Mouse (Mus musculus) hindbrain, embryonic 14.5 days (tissue): Measurements from ENCODE around the gene Defa31. TPM values are rescaled to one million over a fixed set of nuclear protein-coding genes. Genes with fewer than 3 reads are reported as not detected.
"Not testable (repeated sequence)": the region's sequence is repeated elsewhere in the genome, so short reads cannot be mapped to it uniquely, and the experiment has no call there.

Source experiments
- ATAC-seq: fragments of 200-750 bp; cut with Nextera tagmentation; 2 replicates; pipeline ENCODE4 v1.8.0; 2017; ENCODE audit warnings: moderate number of reproducible peaks, mild to moderate bottlenecking, moderate TSS enrichment, moderate library complexity; ENCODE audit not compliant: low FRiP score
- DNase-seq: peaks from one replicate; pipeline ENCODE4 v3.0.0-alpha.2; 2015; ENCODE audit warnings: low spot score
- H3K27ac ChIP-seq: fragments of 300-500 bp; sonication (generic); 2 replicates; pipeline ENCODE4 v1.5.1; 2014; ENCODE audit warnings: mild to moderate bottlenecking, moderate library complexity
- H3K27me3 ChIP-seq: fragments of 300-500 bp; sonication (generic); 2 replicates; pipeline ENCODE4 v1.6.1; 2014; ENCODE audit warnings: mild to moderate bottlenecking, low read length, mixed read lengths; ENCODE audit not compliant: control insufficient read depth, insufficient read depth
- H3K36me3 ChIP-seq: fragments of 300-500 bp; sonication (generic); replicated peaks from 2 replicates; pipeline ENCODE4 v1.6.1; 2014; ENCODE audit not compliant: control insufficient read depth, insufficient read depth
- H3K4me1 ChIP-seq: fragments of 300-500 bp; sonication (generic); replicated peaks from 2 replicates; pipeline ENCODE4 v1.6.1; 2014; ENCODE audit warnings: antibody characterized with exemption, low read length, mixed read lengths; ENCODE audit not compliant: control insufficient read depth, insufficient read depth
- H3K4me2 ChIP-seq: fragments of 300-500 bp; sonication (generic); replicated peaks from 2 replicates; pipeline ENCODE4 v1.6.1; 2014; ENCODE audit warnings: mild to moderate bottlenecking, moderate library complexity
- H3K4me3 ChIP-seq: fragments of 300-500 bp; sonication (generic); replicated peaks from 2 replicates; pipeline ENCODE4 v1.5.1; 2014; ENCODE audit warnings: mild to moderate bottlenecking, low read length
- H3K9ac ChIP-seq: fragments of 300-500 bp; sonication (generic); 2 replicates; pipeline ENCODE4 v1.6.1; 2014
- H3K9me3 ChIP-seq: fragments of 300-500 bp; sonication (generic); 2 replicates; pipeline ENCODE4 v1.6.1; 2016; ENCODE audit warnings: low read length; ENCODE audit not compliant: control insufficient read depth
- WGBS: fragments of 180-500 bp; shearing (Covaris S2); extraction: QIAGEN DNeasy Blood & Tissue Kit; methylation state at CpG from one replicate; pipeline ENCODE4 v1.1.7; 2014; 5-methylcytosine and 5-hydroxymethylcytosine counted together
- polyA plus RNA-seq: library from polyadenylated mRNA; unstranded; fragments of >200 nt; fragmentation: Nextera tagmentation; extraction: Ambion mirVana; gene quantifications from 2 replicates; pipeline ENCODE4 v1.2.1, GENCODE M21; 2014

Defa31 gene
- not detected in 2 replicates for polyA plus RNA-seq

GRCm38 (mm10) chr8:21191314-21191713, at the start of gene Defa31:
Gene Defa31 (plus strand): TSS chr8:21191614.
- ATAC-seq, H3K4me3 ChIP-seq, H3K36me3 ChIP-seq, H3K27me3 ChIP-seq, DNase-seq, H3K4me2 ChIP-seq, H3K4me1 ChIP-seq, H3K9me3 ChIP-seq, H3K27ac ChIP-seq, H3K9ac ChIP-seq: not testable (repeated sequence)
- WGBS: no CpG with 5 or more reads among the region's 1 CpGs

DNA sequence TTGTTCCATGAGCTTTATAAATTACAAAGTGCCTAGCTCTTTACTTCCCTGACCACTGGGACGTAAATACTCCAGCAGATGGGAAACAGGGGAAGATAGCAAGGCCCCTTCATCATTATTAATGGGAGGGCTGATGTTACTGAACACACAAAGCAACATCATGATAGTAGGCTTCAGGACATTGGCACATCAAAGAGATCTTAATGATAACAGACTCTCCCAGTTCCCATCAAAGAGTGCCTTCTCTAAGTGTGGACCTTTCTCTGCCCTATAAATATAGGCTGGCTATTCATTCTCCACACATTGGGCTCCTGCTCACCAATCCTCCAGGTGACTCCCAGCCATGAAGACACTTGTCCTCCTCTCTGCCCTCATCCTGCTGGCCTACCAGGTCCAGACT, 29.4 kb upstream of the Defa31 start, which contains the start of gene Defa22:
Defa22 (plus strand) TSS at position 301 of the 400 bp plus-strand sequence.
- DNase-seq, H3K4me1 ChIP-seq, H3K27ac ChIP-seq, H3K9ac ChIP-seq, H3K36me3 ChIP-seq, H3K9me3 ChIP-seq, H3K4me2 ChIP-seq, H3K27me3 ChIP-seq, ATAC-seq, H3K4me3 ChIP-seq: not testable (repeated sequence)
- WGBS: no CpG with 5 or more reads among the region's 1 CpGs

DNA sequence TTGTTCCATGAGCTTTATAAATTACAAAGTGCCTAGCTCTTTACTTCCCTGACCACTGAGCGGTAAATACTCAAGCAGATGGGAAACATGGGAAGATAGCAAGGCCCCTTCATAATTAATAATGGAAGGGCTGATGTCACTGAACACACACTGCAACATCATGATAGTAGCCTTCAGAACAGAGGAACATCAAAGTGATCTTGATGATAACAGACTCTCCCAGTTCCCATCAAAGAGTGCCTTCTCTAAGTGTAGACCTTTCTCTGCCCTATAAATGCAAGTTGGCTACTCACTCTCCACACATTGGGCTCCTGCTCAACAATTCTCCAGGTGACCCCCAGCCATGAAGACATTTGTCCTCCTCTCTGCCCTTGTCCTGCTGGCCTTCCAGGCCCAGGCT, 9.8 kb downstream of the Defa31 start, which contains the start of gene Gm15293:
Gm15293 (plus strand) TSS at position 301 of the 400 bp plus-strand sequence.
- H3K4me3 ChIP-seq, DNase-seq, H3K9ac ChIP-seq, H3K27me3 ChIP-seq, H3K27ac ChIP-seq, H3K36me3 ChIP-seq, H3K4me1 ChIP-seq, H3K9me3 ChIP-seq, H3K4me2 ChIP-seq, ATAC-seq: not testable (repeated sequence)
- no CpG with 5 or more reads among the region's 1 CpGs for WGBS

Other genes starting within 250 kb of the Defa31 start
- gene AY761185, start 246.9 kb upstream of the Defa31 start, polyA plus RNA-seq: not detected in 2 replicates
- not detected in 2 replicates for gene Defa21, start 166.1 kb upstream of the Defa31 start, polyA plus RNA-seq
- gene Defa23, start 136.6 kb upstream of the Defa31 start, polyA plus RNA-seq: not detected in 2 replicates
- gene Defa35, start 126.6 kb upstream of the Defa31 start, polyA plus RNA-seq: not detected in 2 replicates
- not detected in 2 replicates for gene Defa25, start 107.2 kb upstream of the Defa31 start, polyA plus RNA-seq
- gene Gm14851, start 95.6 kb upstream of the Defa31 start, polyA plus RNA-seq: not detected in 2 replicates
- not detected in 2 replicates for gene Defa30, start 57.0 kb upstream of the Defa31 start, polyA plus RNA-seq
- gene Defa22, start 29.3 kb upstream of the Defa31 start, polyA plus RNA-seq: not detected in 2 replicates
- gene Gm15293, start 9.9 kb downstream of the Defa31 start, polyA plus RNA-seq: not detected in 2 replicates
- not detected in 2 replicates for gene Gm15292, start 58.1 kb downstream of the Defa31 start, polyA plus RNA-seq
- not detected in 2 replicates for gene Defa27, start 123.9 kb downstream of the Defa31 start, polyA plus RNA-seq
- gene Defa29, start 135.4 kb downstream of the Defa31 start, polyA plus RNA-seq: not detected in 2 replicates
- not detected in 2 replicates for gene Defa2, start 186.9 kb downstream of the Defa31 start, polyA plus RNA-seq
- gene Defa33, start 200.2 kb downstream of the Defa31 start, polyA plus RNA-seq: not detected in 2 replicates
- not detected in 2 replicates for gene Defa36, start 235.8 kb downstream of the Defa31 start, polyA plus RNA-seq